Mouse (Mus musculus) adrenal gland, adult 10 weeks (tissue): ENCODE results near the gene Dlk2. TPM values are rescaled to one million over a fixed set of nuclear protein-coding genes. Genes with fewer than 3 reads are reported as not detected.

ENCODE experiments used
- polyA plus RNA-seq: library from polyadenylated mRNA; stranded (reverse); fragments of 350-450 nt; fragmentation: Illumina TruSeq; extraction: RNeasy Lipid Tissue Mini Kit (QIAGEN cat#74804); gene quantifications from one replicate; pipeline ENCODE4 v1.2.3, GENCODE M21; 2014; ENCODE audit warnings: low read depth, low replicate concordance

Gene Dlk2
- polyA plus RNA-seq = not detected

DNA sequence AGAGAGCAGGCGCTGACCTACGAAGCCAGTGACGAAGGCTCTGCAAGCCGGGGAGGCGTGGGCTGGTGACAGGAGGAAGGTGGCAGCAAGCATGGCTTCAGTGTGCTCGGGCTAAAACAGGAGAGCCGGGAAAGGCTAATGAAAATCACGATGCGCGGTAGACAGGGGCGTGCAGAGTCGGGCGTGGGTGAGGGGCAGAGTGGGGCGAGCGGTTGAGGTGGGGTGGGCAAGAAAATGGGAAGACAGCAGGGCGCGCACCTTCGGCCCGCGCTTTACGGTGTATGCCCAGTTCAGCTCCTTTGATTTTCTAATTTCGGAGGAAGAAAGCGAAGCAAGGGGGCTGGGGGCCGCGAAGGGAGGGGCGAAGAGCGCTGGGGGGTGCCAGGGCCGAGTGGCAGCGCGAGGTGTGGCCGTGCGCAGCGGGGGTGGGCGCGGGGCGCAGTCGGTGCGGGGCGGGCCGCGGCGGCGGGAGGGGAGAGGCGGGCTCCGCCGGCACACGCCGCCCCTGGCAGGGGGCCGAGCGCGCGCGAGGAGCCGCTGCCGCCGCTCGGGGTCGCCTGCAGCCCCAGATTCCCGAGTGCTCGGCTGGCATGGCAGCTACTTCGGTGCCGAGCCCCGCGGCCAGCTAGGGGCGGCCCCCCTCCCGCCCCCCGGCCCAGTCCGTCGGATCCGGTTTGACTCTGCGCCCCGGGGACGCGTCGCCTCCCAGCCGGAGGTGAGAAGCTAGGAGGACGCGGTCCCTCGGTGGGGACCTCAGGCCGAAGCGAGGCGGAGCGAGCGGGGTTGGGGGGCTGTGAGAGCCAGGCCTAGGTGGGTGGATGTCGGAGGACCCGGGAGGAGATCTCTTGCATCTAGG, at the start of gene Dlk2:
Dlk2 (plus strand) TSS at position 58 of the 856 bp plus-strand sequence.

DNA sequence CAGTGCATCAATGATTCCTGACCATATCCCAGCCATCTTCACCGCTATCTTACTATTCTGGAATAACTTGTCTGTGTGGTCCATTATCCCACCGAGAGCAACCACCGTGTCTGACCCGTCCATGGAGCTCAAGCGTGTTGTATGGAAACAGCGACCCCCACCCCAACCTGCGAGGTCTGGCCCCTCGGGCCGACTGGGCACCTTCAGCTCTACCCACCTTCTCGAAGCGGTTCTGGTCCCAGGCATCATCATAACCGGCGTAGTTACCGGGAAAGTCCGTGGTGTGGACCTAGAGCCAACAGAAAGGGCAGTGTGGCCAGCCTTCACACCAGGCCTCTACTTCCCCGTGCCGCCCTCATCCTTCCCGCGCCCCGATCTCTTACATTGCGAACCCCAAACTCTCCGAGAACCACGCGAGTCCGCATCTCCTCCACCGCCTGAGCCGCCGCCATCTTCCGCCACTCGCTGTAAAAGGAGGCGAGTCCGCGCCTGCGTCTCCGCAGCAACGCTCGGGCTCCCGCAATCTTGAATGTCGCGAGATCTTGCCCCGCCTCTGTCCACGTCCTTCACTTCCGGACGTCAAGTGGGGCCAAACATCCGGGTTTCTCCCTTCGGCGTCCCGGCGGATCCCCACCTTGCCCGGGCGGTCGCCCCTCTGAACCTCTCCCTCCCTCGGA, 49.6 kb upstream of the Dlk2 start, which contains the start of the genes Polr1c and Yipf3:
Polr1c (minus strand) TSS at position 543 of the 677 bp plus-strand sequence.
Yipf3 (plus strand) TSS at position 569 of the 677 bp plus-strand sequence.

DNA sequence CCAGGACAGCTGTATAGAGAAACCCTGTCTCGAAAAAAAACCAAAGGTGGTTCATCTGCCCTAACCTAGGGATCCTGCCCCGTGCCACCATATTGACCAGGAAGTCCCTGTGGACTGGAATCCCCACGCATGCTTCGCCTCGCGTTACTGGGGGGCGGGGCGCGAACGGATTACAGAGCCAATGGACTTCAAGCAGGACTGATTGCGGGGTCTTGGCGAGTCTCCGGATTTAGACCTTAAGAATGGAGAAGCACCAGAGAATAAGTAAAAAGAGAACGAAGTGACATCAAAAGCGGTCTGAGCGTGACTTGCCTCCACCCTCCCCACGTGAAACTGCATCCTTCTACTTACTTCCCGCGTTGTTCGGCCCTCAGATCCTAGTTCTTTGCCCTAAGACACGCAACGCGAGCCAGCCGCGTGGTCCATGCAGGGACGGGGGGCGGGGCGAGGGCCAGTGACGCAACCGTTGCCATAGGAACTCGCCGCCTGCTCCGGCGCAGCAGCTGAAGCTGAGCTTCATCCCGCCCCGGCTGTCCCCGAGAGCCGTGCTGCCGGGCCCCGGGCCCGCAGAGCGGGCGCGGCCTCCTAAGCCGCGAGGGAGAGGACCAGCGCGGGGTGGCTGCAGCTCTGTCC, 43.7 kb upstream of the Dlk2 start, which contains the start of gene Lrrc73:
Lrrc73 (plus strand) TSS at position 80 of the 633 bp plus-strand sequence.

DNA sequence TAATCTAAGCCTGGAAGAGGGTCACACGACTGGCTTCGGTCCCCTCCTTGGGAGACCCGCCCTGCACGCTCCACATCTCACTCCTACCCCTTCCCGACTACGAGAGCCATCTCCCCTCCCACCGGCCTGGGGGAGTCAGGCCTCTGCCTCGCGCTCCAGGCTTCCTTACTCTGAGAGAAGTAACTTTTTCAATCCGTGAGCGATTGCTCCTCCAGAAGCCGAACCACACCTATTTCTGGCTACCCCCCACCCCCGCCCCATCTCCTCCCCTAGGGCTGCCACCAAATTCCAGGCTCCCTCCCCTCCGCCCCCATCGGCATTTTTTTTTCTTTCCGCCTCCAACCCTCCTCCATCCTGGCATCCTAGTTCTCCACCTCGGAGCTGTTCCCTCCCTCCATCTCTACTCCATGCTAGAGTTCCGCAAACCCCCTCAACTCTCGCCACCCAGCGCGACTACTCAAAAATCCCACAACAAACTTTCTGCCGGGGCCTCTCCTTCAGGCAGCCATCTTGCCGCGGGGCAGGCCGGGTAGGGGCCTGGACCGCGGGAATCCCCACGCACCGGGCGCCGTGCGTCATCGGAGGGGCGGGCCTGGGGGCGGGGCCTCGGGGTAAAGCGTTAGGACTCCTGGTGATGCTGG, 14.6 kb upstream of the Dlk2 start, which contains the start of gene Tjap1:
Tjap1 (minus strand) TSS at position 544 of the 641 bp plus-strand sequence.

DNA sequence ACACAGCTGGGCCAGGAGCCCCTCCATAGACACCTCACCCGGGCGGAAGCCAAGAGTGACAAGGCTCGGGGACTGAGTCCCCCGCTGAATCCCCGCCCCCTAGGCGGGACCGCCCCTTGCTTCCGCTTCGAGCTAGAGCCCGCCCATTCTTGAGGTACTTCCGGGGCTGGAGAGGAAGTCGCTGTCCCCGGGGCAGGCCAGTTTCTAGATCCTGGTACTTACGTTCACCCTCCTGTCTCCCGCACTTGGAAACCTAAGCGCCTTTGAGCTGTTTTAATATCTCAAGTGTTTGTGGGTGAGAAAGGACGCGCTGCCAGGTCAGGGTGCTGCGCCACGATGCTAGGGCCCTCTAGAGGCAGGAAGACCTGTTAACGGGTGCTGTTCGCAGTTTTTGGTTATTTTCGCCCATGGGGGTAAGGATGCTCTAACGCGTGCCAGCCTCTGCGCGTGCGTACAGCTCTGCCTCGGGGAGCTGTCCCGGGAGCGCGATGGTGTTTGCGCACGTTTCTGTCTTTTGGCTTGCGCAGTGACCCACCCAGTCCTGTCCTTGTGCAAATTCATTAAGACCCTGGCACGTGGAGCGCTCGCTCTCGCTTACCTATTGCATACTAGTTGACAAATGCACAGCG, 30.8 kb downstream of the Dlk2 start, which contains the start of gene Abcc10:
Abcc10 (minus strand) TSS at position 447 of the 629 bp plus-strand sequence.

Other genes with a start within 250 kb of the Dlk2 start
- 20.5 TPM for gene Mrps18a, start 186.4 kb upstream of the Dlk2 start, polyA plus RNA-seq
- gene Rsph9, start 153.2 kb upstream of the Dlk2 start, polyA plus RNA-seq = not detected
- 1.5 TPM for gene Mad2l1bp, start 143.9 kb upstream of the Dlk2 start, polyA plus RNA-seq
- 9.3 TPM for gene Gtpbp2, start 136.4 kb upstream of the Dlk2 start, polyA plus RNA-seq
- 35.7 TPM for gene Polh, start 94.8 kb upstream of the Dlk2 start, polyA plus RNA-seq
- 41.4 TPM for gene Xpo5, start 94.6 kb upstream of the Dlk2 start, polyA plus RNA-seq
- gene Polr1c, start 49.4 kb upstream of the Dlk2 start, polyA plus RNA-seq = 7.2 TPM
- gene Yipf3, start 49.3 kb upstream of the Dlk2 start, polyA plus RNA-seq = 3.4 TPM
- not detected for gene Lrrc73, start 43.9 kb upstream of the Dlk2 start, polyA plus RNA-seq
- 1.1 TPM for gene Tjap1, start 14.4 kb upstream of the Dlk2 start, polyA plus RNA-seq
- 0.29 TPM for gene Abcc10, start 30.9 kb downstream of the Dlk2 start, polyA plus RNA-seq
- 39.9 TPM for gene Zfp318, start 86.3 kb downstream of the Dlk2 start, polyA plus RNA-seq
- not detected for gene Crip3, start 131.5 kb downstream of the Dlk2 start, polyA plus RNA-seq
- not detected for gene Slc22a7, start 141.0 kb downstream of the Dlk2 start, polyA plus RNA-seq
- not detected for gene Ttbk1, start 190.3 kb downstream of the Dlk2 start, polyA plus RNA-seq
- gene Dnph1, start 199.3 kb downstream of the Dlk2 start, polyA plus RNA-seq = 1.6 TPM
- 1.3 TPM for gene Cul9, start 249.0 kb downstream of the Dlk2 start, polyA plus RNA-seq